Mouse (Mus musculus) heart, adult 2 months (tissue): Measurements from ENCODE around the gene Olfr412. TPM values are rescaled to one million over a fixed set of nuclear protein-coding genes. Genes with fewer than 3 reads are reported as not detected.

Source experiments
- DNase-seq, 2 experiments: peaks; one replicate each; pipeline ENCODE4 v3.0.0; 2021
- H3K27ac ChIP-seq: fragments of 200-600 bp; 2 replicates; pipeline ENCODE4 v1.8.1; 2022
- H3K27me3 ChIP-seq: fragments of 200-500 bp; 2 replicates; pipeline ENCODE4 v1.6.1; 2012; ENCODE audit warnings: mild to moderate bottlenecking, low read length, inconsistent platforms, mixed read lengths; ENCODE audit not compliant: control insufficient read depth, insufficient read depth
- H3K36me3 ChIP-seq: fragments of 200-500 bp; 2 replicates; pipeline ENCODE4 v1.6.1; 2012; ENCODE audit warnings: low read length, inconsistent platforms; ENCODE audit not compliant: control insufficient read depth, insufficient read depth
- H3K4me1 ChIP-seq: fragments of 200-500 bp; 2 replicates; pipeline ENCODE4 v1.6.1; 2011; ENCODE audit warnings: low read length; ENCODE audit not compliant: control insufficient read depth, insufficient read depth
- H3K4me3 ChIP-seq: fragments of 200-600 bp; 2 replicates; pipeline ENCODE4 v1.8.1; 2022
- H3K79me2 ChIP-seq: fragments of 200-500 bp; replicated peaks from 2 replicates; pipeline ENCODE4 v1.6.1; 2012; ENCODE audit warnings: mild to moderate bottlenecking, inconsistent platforms, low read length, moderate library complexity, mixed read lengths; ENCODE audit not compliant: control insufficient read depth, insufficient read depth
- H3K9ac ChIP-seq: fragments of 200-500 bp; 2 replicates; pipeline ENCODE4 v1.6.1; 2012; ENCODE audit warnings: low read depth, mild to moderate bottlenecking, control low read depth, inconsistent platforms, low read length, mixed read lengths
- CTCF ChIP-seq: fragments of 200-600 bp; IDR thresholded peaks from 2 replicates; pipeline ENCODE4 v1.8.1; 2022; ENCODE audit warnings: antibody characterized with exemption, mild to moderate bottlenecking, moderate library complexity
- EP300 ChIP-seq: fragments of 200-500 bp; IDR thresholded peaks from 2 replicates; pipeline ENCODE4 v1.6.1; 2011; ENCODE audit warnings: low read depth, low read length, control low read depth; ENCODE audit not compliant: insufficient read depth
- POLR2A ChIP-seq: fragments of 200-500 bp; IDR thresholded peaks from 2 replicates; pipeline ENCODE4 v1.6.1; 2011; ENCODE audit warnings: mild to moderate bottlenecking, low read depth, low read length, control low read depth; ENCODE audit not compliant: insufficient read depth
- WGBS: fragments of 180-500 bp; shearing (Covaris S2); methylation state at CpG from one replicate; pipeline ENCODE4 v1.1.7; 2018; 5-methylcytosine and 5-hydroxymethylcytosine counted together
- intact Hi-C: fragments of 180-260 bp; cut with DNase I; formaldehyde crosslinking; loops from one replicate; pipeline ENCODE4 v1.15.1; 2025
- long read RNA-seq: library from polyadenylated mRNA; stranded (forward); transcript quantifications from one replicate; pipeline ENCODE4 v2.0.0, GENCODE M21; 2021
- polyA plus RNA-seq: library from polyadenylated mRNA; depleted of rRNA; stranded (reverse); fragments of >200 nt; gene quantifications from 2 replicates; pipeline ENCODE4 v1.2.3, GENCODE M21; 2012; rRNA removed
- total RNA-seq, 2 experiments: library from RNA; stranded (reverse); gene quantifications; 2 replicates each; pipeline ENCODE4 v1.2.3; 2021

Gene Olfr412
- total RNA-seq (not detected), polyA plus RNA-seq (not detected in 2 replicates)
- long read RNA-seq, partial matches to known transcripts: 0 of 1 reads
- long read RNA-seq, other reads (novel, unspliced or antisense): 1 of 1 reads

GRCm38 (mm10) chr11:74361769-74362168 is at the start of gene Olfr412:
TSS of gene Olfr412 (plus strand) at chr11:74362069.
- Histone ChIP-seq H3K36me3 (no peaks in the 10 kb centered on the region), H3K4me1 (no peaks in the 10 kb centered on the region), H3K27ac (no peak within 1 kb of the TSS), H3K79me2 (no peaks in the 10 kb centered on the region), H3K9ac (no peak within 1 kb of the TSS), H3K4me3 (no peak within 1 kb of the TSS), H3K27me3 (no peaks in the 10 kb centered on the region)
- DNase-seq: no peak
- WGBS: 60% methylated on average over 1 of the region's 1 CpGs
- intact Hi-C loops: no loop called here
- TF ChIP-seq POLR2A (no peak), CTCF (no peak), EP300 (no peak)

GRCm38 (mm10) chr11:74326044-74326443 is 35.8 kb upstream of the Olfr412 start:
- Histone ChIP-seq H3K27me3 (no peaks in the 10 kb centered on the region), H3K79me2 (no peaks in the 10 kb centered on the region), H3K4me3 (no peak overlapping the region), H3K9ac (no peak overlapping the region), H3K4me1 (no peaks in the 10 kb centered on the region), H3K27ac (no peak overlapping the region), H3K36me3 (no peaks in the 10 kb centered on the region)
- intact Hi-C loops: no loop called here
- TF ChIP-seq POLR2A (no peak), EP300 (no peak), CTCF (no peak)
- DNase-seq: no peak
- 13% methylated on average over 2 of the region's 2 CpGs for WGBS

GRCm38 (mm10) chr11:74328781-74329180 is 33.1 kb upstream of the Olfr412 start:
- Histone ChIP-seq H3K79me2 (no peaks in the 10 kb centered on the region), H3K4me3 (no peak overlapping the region), H3K9ac (no peak overlapping the region), H3K36me3 (no peaks in the 10 kb centered on the region), H3K4me1 (no peaks in the 10 kb centered on the region), H3K27me3 (no peaks in the 10 kb centered on the region), H3K27ac (no peak overlapping the region)
- TF ChIP-seq POLR2A (no peak), CTCF (no peak), EP300 (no peak)
- DNase-seq: no peak
- intact Hi-C loops: no loop called here

GRCm38 (mm10) chr11:74337931-74338330 is 23.9 kb upstream of the Olfr412 start, which contains the start of gene Olfr410:
TSS of gene Olfr410 (minus strand) at chr11:74338031.
- TF ChIP-seq POLR2A (no peak), CTCF (no peak), EP300 (no peak)
- Histone ChIP-seq H3K27ac (no peak within 1 kb of the TSS), H3K4me3 (no peak within 1 kb of the TSS), H3K79me2 (no peaks in the 10 kb centered on the region), H3K27me3 (no peaks in the 10 kb centered on the region), H3K9ac (no peak within 1 kb of the TSS), H3K36me3 (no peaks in the 10 kb centered on the region), H3K4me1 (no peaks in the 10 kb centered on the region)
- DNase-seq: no peak
- 67% methylated on average over 6 of the region's 6 CpGs for WGBS
- intact Hi-C loops: no loop called here

DNA sequence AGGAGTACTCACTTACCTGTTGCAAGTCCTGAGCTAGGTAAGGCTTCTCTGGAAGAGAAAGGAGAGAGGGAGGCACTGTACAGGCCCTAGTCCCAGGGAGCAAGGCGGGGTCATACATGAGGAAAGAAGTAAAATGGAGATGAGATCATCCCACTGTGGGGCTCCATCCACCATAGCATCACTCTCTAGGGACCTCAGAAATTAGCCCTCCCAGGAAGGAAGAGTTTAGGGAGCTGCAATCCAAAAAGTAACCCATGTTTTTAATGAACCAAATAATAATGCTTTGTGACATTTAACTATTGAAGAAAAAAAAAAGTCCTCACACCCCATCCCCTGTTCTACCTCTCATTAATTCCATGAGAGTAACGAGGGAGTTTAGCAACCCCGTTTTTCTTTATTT is 9.3 kb upstream of the Olfr412 start, which contains the start of gene Olfr411:
Gene Olfr411, minus strand, starts transcription at position 101 of the 400 bp plus-strand sequence.
- no peak for DNase-seq
- no peak within 1 kb of the TSS for H3K27ac ChIP-seq
- 74% methylated on average over 3 of the region's 3 CpGs for WGBS
- no peaks in the 10 kb centered on the region for H3K79me2 ChIP-seq
- no peak within 1 kb of the TSS for H3K9ac ChIP-seq
- H3K27me3 ChIP-seq: no peaks in the 10 kb centered on the region
- H3K36me3 ChIP-seq: no peaks in the 10 kb centered on the region
- no peaks in the 10 kb centered on the region for H3K4me1 ChIP-seq
- no peak within 1 kb of the TSS for H3K4me3 ChIP-seq
- intact Hi-C loops: no loop called here
- TF ChIP-seq POLR2A (no peak), CTCF (no peak), EP300 (no peak)

GRCm38 (mm10) chr11:74371393-74372100 is 9.7 kb downstream of the Olfr412 start:
- WGBS: 12% methylated on average over 22 of the region's 22 CpGs
- Histone ChIP-seq H3K79me2 (no peaks in the 10 kb centered on the region), H3K4me1 (no peaks in the 10 kb centered on the region), H3K27me3 (no peaks in the 10 kb centered on the region), H3K9ac (no peak overlapping the region), H3K36me3 (no peaks in the 10 kb centered on the region), H3K4me3 (no peak overlapping the region), H3K27ac (no peak overlapping the region)
- DNase-seq: peak; percentile 53 to 81
- intact Hi-C loops: loop anchor here (2.0 kb wide), 1 partner anchor 1365 kb away; no protein-coding TSS in a partner anchor
- no peak for TF ChIP-seq POLR2A
- TF ChIP-seq CTCF: peak; percentile 92
- TF ChIP-seq EP300: 0 out of 2 replicates have a peak, but pooled peaks have one; percentile 35
